Mouse (Mus musculus) C2C12 (cell line): Measurements from ENCODE around the gene Mymx. TPM values are rescaled to one million over a fixed set of nuclear protein-coding genes. Genes with fewer than 3 reads are reported as not detected.

ENCODE experiments used
- H3K27me3 ChIP-seq: one replicate; pipeline ENCODE4 v1.6.1; 2011; ENCODE audit not compliant: control insufficient read depth, insufficient read depth, insufficient read length
- H3K36me3 ChIP-seq: one replicate; pipeline ENCODE4 v1.6.1; 2011; ENCODE audit not compliant: control insufficient read depth, insufficient read depth
- H3K4me3 ChIP-seq: one replicate; pipeline ENCODE4 v1.5.1; 2011; ENCODE audit warnings: mild to moderate bottlenecking, control low read depth; ENCODE audit not compliant: poor library complexity, insufficient read depth, severe bottlenecking
- H3K79me2 ChIP-seq: one replicate; pipeline ENCODE4 v1.6.1; 2011; ENCODE audit not compliant: control insufficient read depth, insufficient read depth
- H3K79me3 ChIP-seq: one replicate; pipeline ENCODE4 v1.6.1; 2011; ENCODE audit warnings: low read depth, control low read depth
- H3ac ChIP-seq: one replicate; pipeline ENCODE3; 2011; ENCODE audit warnings: low read depth; ENCODE audit not compliant: control insufficient read depth, insufficient read length
- CEBPB ChIP-seq: IDR thresholded peaks from one replicate; pipeline ENCODE4 v1.6.1; 2011; ENCODE audit warnings: low read depth, mild to moderate bottlenecking, control low read depth, moderate library complexity
- CTCF ChIP-seq: IDR thresholded peaks from one replicate; pipeline ENCODE4 v1.5.1; 2011; ENCODE audit not compliant: control insufficient read depth, insufficient read depth, insufficient read length
- FOSL1 ChIP-seq: IDR thresholded peaks from one replicate; pipeline ENCODE4 v1.8.0; 2011; ENCODE audit warnings: mild to moderate bottlenecking, low read length; ENCODE audit not compliant: poor library complexity, insufficient read depth, severe bottlenecking
- MAX ChIP-seq: IDR thresholded peaks from one replicate; pipeline ENCODE4 v1.6.1; 2011; ENCODE audit warnings: mild to moderate bottlenecking, control low read depth
- MYOD1 ChIP-seq: IDR thresholded peaks from one replicate; pipeline ENCODE4 v1.6.1; 2011; ENCODE audit warnings: low read depth; ENCODE audit not compliant: control insufficient read depth, insufficient read length
- MYOG ChIP-seq: IDR thresholded peaks from one replicate; pipeline ENCODE4 v1.6.1; 2011; ENCODE audit not compliant: control insufficient read depth, insufficient read length; ENCODE audit errors: extremely low read depth
- USF1 ChIP-seq: IDR thresholded peaks from one replicate; pipeline ENCODE4 v1.6.1; 2011; ENCODE audit warnings: low read depth, mild to moderate bottlenecking, control low read depth, moderate library complexity
- polyA plus RNA-seq: library from polyadenylated mRNA; unstranded; fragments of >200 nt; fragmentation: generic; extraction: Trizol; gene quantifications from one replicate; pipeline ENCODE4 v1.2.1, GENCODE M21; 2012; ENCODE audit warnings: missing spikeins

Mymx gene
- polyA plus RNA-seq, 1 experiment, result 1.7 TPM

DNA sequence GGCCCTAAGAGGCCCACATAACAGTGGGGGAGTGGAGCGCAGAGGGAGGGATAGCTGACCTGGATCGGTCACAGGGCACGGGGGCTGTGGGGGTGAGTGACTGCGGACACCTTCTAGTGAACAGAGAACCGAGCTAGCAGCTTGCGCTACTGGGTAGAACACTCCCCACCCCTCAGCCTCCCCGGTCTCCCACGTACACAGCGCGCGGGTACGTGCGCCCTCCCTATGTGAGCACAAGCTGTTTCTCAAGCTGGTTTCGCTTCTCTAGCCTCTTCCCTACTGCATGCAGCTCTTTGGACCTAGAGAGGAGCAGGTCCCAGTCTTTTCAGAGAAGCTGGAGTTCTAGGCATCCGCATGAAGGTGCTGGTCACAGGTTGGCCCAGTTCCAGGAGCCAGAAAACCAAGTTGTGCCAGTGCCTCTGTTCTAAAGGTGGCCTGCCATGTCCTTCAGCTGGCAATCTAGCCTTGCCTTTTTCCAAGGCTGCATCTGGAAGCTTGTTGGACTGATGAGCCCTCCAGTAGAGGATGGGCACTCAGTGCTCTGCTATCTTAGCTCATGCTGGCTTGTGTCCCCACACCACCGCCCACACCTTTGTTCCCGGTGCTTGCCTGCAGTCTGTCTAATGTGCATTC, 27.7 kb downstream of the Mymx start:
- Histone ChIP-seq H3K79me3 (peaks cover 38% of the 10 kb centered on the region), H3K36me3 (peaks cover 32% of the 10 kb centered on the region), H3K27me3 (no peaks in the 10 kb centered on the region), H3K4me3 (peak overlapping the region; percentile 95), H3K79me2 (peaks cover 55% of the 10 kb centered on the region), H3ac (peak overlapping the region; percentile 78)
- TF ChIP-seq MAX, result no peak
- TF ChIP-seq FOSL1, result no peak
- no peak for TF ChIP-seq MYOG
- no peak for TF ChIP-seq CEBPB
- no peak for TF ChIP-seq CTCF
- no peak for TF ChIP-seq MYOD1
- no peak for TF ChIP-seq USF1

DNA sequence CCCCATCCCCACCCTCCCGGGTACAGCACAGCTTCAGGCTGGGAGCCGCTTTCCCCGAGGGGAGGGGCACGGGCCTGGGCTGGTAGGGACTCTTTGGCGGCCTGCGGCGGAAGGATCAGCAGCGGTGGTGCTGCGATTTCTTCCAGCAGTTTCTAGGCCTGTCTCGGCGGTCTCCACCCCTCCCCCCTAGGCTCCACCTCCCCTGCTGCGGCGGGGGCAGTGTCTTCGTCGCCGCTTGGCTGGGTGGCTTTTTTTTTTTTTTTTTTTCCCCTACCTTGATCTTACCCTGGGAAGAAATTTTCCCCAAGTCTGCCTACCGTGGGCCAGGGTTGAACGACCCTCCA, 28.1 kb downstream of the Mymx start:
- Histone ChIP-seq H3K4me3 (peak overlapping the region; percentile 95), H3K27me3 (no peaks in the 10 kb centered on the region), H3K36me3 (peaks cover 37% of the 10 kb centered on the region), H3K79me2 (peaks cover 60% of the 10 kb centered on the region), H3ac (peak overlapping the region; percentile 78), H3K79me3 (peaks cover 40% of the 10 kb centered on the region)
- TF ChIP-seq CTCF, result no peak
- TF ChIP-seq USF1, result no peak
- TF ChIP-seq MYOG, result no peak
- no peak for TF ChIP-seq CEBPB
- TF ChIP-seq FOSL1, result no peak
- TF ChIP-seq MAX, result no peak
- no peak for TF ChIP-seq MYOD1

DNA sequence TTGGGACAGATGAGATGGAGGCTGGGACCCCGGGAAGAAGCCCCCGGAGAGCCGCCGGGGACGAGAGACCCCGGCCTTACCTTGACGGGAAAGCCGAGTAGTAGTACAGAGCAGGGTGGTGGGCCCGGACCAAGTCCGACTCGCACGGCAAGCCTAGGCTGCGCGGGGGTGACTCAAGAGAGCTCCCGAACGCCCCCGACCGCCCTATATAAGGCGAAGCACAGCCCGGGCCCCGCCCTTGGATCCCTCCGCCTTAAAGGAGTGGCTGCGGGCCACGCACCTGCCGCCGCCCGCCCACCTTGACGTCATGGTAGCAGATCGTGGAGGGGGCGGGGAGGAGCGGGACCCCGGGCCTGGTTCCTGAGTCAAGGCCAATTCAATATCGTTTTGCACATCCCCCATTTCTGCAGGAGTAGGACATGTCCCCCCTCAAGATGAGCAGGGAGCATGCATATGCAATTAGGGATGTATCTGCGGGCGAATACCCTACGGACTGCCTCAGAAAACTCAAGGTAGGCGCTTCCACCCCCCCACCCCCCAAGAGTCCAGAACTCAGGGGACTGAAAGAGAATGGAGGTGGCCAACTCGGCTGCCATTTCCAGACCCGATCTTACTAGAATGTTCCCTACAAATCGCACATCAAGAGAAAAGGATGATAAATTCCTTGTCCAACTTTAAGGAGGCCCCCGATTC, 28.7 kb downstream of the Mymx start, which contains the start of gene Hsp90ab1:
TSS of gene Hsp90ab1 (minus strand) at position 185 of the 693 bp plus-strand sequence.
- no peaks in the 10 kb centered on the region for H3K27me3 ChIP-seq
- H3K79me3 ChIP-seq, result peaks cover 44% of the 10 kb centered on the region
- TF ChIP-seq CTCF, result no peak
- no peak for TF ChIP-seq CEBPB
- TF ChIP-seq MYOD1, result peak; percentile 4
- no peak for TF ChIP-seq MAX
- TF ChIP-seq FOSL1, result no peak
- peak within 1 kb of the TSS; percentile 87 for H3ac ChIP-seq
- H3K4me3 ChIP-seq, result peak within 1 kb of the TSS; percentile 95
- peaks cover 42% of the 10 kb centered on the region for H3K36me3 ChIP-seq
- peaks cover 65% of the 10 kb centered on the region for H3K79me2 ChIP-seq

DNA sequence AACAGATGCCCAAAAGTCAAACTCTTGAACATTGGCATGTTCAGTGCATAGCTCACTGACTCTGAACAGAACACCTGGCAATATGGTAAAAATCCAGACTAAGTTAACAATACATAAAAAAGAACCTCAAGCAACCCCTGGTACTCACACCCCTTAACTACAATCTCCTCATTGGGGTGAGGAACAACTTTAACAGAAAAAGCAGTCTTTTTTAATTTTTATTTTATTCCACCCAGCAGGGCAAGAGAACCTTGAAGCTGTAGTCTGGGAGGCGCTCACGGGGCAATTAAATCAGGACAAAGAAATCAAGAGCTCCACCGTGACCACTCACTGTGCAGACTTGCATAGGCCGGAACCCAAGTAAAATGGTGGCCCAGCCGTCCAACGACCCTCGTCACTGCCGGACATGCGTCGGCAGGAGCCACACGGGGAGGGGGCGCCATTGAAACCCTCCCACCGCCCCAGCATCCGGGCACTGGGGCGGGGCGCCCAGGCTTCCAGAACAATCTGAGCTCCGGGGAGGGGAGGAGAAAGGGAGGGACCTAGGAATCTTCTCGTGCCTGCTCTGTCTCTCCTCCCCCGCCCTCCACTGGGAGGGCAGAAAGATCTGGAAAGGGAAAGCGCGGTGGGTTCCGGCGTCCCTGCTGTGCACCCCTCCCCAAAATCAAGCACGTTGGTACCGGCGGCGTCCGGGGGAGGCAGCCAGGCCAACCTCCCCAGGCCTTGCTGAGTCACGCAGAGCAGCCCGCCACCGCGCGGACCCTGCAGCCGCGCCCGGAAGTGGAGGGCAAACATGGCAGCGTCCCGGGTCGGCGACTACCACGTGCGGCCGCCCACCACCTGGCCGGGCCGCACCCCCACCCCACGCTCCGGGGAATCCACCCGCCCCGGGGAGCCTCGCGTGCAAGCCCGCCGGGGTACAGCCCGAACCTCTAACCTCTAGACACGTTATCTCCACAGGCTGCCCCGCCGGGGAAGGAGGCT, 29.5 kb downstream of the Mymx start:
- peaks cover 51% of the 10 kb centered on the region for H3K36me3 ChIP-seq
- peak overlapping the region; percentile 95 for H3K4me3 ChIP-seq
- peak overlapping the region; percentile 87 for H3ac ChIP-seq
- H3K79me3 ChIP-seq, result peaks cover 44% of the 10 kb centered on the region
- TF ChIP-seq MAX, result peak; percentile 60
- no peak for TF ChIP-seq MYOD1
- TF ChIP-seq CTCF, result peak; percentile 17
- peaks cover 68% of the 10 kb centered on the region for H3K79me2 ChIP-seq
- no peaks in the 10 kb centered on the region for H3K27me3 ChIP-seq

DNA sequence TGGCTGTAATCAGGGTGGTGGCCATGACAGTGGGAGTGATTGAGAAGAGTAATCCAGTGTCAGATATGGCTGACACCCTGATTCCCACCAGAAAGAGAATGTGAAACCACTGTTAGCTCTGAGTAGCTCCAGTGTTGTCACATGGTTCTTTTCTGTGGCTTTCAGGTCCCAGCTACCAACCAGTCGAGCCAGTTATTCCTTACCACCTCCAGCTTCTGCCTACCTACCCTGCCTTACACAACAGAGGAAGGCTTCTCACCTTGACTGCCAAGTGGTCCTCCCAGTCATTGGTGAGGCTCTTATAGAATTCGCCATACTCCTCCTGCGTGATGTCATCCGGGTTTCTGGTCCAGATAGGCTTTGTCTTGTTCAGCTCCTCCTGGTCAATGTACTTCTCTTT, 31.9 kb downstream of the Mymx start:
- no peak overlapping the region for H3K4me3 ChIP-seq
- H3K27me3 ChIP-seq, result no peaks in the 10 kb centered on the region
- peaks cover 72% of the 10 kb centered on the region for H3K36me3 ChIP-seq
- no peak overlapping the region for H3ac ChIP-seq
- peaks cover 47% of the 10 kb centered on the region for H3K79me3 ChIP-seq
- peaks cover 74% of the 10 kb centered on the region for H3K79me2 ChIP-seq
- TF ChIP-seq CTCF, result no peak
- TF ChIP-seq MYOD1, result no peak
- no peak for TF ChIP-seq USF1
- TF ChIP-seq MYOG, result no peak
- TF ChIP-seq MAX, result no peak
- TF ChIP-seq FOSL1, result no peak
- no peak for TF ChIP-seq CEBPB
